Mouse (Mus musculus): Measurements from ENCODE around the gene Rcor3. TPM values are rescaled to one million over a fixed set of nuclear protein-coding genes. Genes with fewer than 3 reads are reported as not detected.

Rcor3 gene
- polyA plus RNA-seq, 1 experiment: not detected

DNA sequence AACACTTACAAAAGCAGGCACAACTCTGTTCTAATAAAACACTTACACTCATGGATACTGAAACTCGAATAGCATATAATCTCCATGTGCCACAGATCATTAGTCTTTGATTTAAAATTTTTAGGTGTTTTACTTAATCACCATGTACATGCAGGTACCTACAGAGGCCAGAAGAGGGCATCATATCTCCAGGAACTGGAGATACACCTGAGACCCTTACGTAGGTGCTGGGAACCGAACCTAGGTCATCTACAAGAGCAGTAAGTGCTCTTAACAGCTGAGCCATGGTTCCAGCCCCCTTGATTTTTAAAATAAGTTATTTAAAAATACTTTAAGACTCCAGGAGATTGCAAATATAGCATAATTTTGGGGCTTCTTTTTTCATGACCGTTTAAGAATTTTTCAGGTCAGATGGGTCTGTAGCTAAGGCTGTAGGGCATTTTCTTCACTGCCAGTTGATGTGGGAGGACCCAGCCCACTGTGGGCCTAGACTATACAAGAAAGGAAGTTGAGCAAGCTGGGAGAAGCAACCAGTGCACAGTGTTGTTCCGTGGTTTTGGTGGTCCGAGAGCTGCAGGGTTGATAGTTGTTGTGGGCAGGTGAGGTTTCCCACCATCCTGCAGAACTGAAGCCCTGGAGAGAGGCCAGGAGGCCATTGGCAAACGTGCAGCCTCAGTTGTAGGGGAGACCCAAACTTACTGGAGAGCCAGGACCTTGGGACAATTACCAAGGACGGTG lies 74.5 kb downstream of the Rcor3 start:
- 89% methylated on average over 8 of the region's 8 CpGs for WGBS
- TF ChIP-seq POLR2A (IDR thresholded peaks at IDR 0.05; ENCODE audit: insufficient read depth, low read depth, low read length) (no peak), CTCF (IDR thresholded peaks at IDR 0.05; ENCODE audit: insufficient read depth, low read depth, low read length) (no peak)
- no peak overlapping the region for H3K4me3 ChIP-seq (ENCODE audit: insufficient read depth, low read depth, low read length)
- H3K27ac ChIP-seq (ENCODE audit: insufficient read depth, low read depth, low read length): no peak overlapping the region
- H3K4me1 ChIP-seq (ENCODE audit: control insufficient read depth, insufficient read depth, low read length): peaks cover 20% of the 10 kb centered on the region

DNA sequence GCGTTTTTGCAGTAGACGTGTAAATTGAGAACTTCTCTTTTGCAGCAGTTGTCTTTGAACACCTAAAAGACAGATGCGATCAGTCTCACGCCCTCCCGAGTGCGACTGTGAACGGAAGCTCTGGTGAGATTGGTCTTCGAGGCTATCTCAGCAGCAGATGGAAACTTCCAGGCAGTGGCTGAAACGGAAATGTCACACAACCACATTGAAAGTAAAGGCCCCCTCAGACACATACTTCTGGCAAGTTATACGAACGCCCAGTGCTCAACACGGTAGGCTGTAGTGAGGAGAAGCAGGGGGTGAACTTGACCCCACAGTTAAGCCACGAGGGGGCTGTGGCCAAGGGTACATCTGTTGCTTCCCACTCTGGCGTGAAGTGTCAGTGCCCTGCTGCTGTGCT lies 75.2 kb downstream of the Rcor3 start:
- H3K4me1 ChIP-seq (ENCODE audit: control insufficient read depth, insufficient read depth, low read length): peaks cover 20% of the 10 kb centered on the region
- TF ChIP-seq POLR2A (IDR thresholded peaks at IDR 0.05; ENCODE audit: insufficient read depth, low read depth, low read length) (no peak), CTCF (IDR thresholded peaks at IDR 0.05; ENCODE audit: insufficient read depth, low read depth, low read length) (no peak)
- no peak overlapping the region for H3K4me3 ChIP-seq (ENCODE audit: insufficient read depth, low read depth, low read length)
- 86% methylated on average over 14 of the region's 14 CpGs for WGBS
- peak overlapping the region; percentile 97; the same call in 1 of the 2 replicates for H3K27ac ChIP-seq (ENCODE audit: insufficient read depth, low read depth, low read length)

DNA sequence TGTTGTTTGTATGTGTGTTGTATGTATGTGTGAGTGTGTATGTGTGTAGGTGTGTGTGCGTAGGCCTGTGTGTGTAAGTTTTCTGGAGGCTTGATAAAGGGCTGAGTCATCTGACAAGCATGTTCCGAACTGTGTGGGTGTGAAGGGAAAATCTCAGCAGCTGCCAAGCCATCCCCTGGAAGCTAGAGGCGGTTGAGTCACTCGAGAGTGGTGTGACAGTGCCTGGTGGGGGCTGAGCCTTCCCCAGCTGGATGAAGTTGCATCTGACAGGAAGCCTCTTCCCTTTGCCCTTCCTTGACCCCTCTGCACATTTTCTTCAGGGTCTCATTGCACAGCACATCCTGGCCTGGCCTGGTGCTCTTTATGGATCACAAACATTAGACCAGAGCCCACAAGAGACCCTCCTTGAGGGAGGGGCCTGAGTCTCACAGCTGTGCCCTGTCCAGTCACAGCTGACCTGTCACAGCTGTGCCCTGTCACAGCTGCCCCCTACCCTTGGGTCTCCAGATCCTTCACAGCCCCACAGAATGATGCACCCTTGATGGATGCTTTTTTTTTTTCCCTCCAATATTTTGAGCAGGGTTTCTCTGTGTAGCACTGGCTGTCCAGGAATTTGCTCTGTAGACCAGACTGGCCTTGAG lies 76.1 kb downstream of the Rcor3 start:
- peaks cover 20% of the 10 kb centered on the region for H3K4me1 ChIP-seq (ENCODE audit: control insufficient read depth, insufficient read depth, low read length)
- no peak for TF ChIP-seq CTCF (IDR thresholded peaks at IDR 0.05; ENCODE audit: insufficient read depth, low read depth, low read length)
- no peak for TF ChIP-seq POLR2A (IDR thresholded peaks at IDR 0.05; ENCODE audit: insufficient read depth, low read depth, low read length)
- WGBS: 21% methylated on average over 4 of the region's 4 CpGs

DNA sequence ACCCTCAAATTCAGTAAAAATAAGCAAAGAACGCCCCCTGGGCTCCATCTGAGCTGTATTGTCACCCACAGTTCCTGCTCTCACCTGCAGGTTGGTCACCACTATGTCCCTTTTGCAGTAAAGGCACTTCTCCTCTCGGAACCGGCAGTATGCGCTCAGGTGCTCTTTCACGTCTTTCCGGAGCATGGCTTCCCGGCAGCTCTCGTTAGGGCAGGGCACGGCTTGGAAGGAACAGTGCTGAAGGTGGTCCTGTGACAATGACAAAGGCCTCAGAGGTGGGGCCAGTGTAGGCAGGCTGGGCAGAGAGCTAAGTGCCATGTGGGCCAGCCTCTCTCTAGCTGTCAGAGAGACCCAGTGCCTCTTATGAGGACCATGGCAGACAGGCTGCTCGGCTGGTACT lies 79.0 kb downstream of the Rcor3 start:
- Histone ChIP-seq H3K27ac (ENCODE audit: insufficient read depth, low read depth, low read length) (no peak overlapping the region), H3K4me3 (ENCODE audit: insufficient read depth, low read depth, low read length) (no peak overlapping the region), H3K4me1 (ENCODE audit: control insufficient read depth, insufficient read depth, low read length) (peaks cover 20% of the 10 kb centered on the region)
- no peak for TF ChIP-seq POLR2A (IDR thresholded peaks at IDR 0.05; ENCODE audit: insufficient read depth, low read depth, low read length)
- no peak for TF ChIP-seq CTCF (IDR thresholded peaks at IDR 0.05; ENCODE audit: insufficient read depth, low read depth, low read length)
- 83% methylated on average over 10 of the region's 10 CpGs for WGBS

More for the DNA sequence above, 76.1 kb downstream of the Rcor3 start:
- peak overlapping the region; percentile 97 for H3K27ac ChIP-seq (ENCODE audit: insufficient read depth, low read depth, low read length)
- H3K4me3 ChIP-seq (ENCODE audit: insufficient read depth, low read depth, low read length): no peak overlapping the region

DNA sequence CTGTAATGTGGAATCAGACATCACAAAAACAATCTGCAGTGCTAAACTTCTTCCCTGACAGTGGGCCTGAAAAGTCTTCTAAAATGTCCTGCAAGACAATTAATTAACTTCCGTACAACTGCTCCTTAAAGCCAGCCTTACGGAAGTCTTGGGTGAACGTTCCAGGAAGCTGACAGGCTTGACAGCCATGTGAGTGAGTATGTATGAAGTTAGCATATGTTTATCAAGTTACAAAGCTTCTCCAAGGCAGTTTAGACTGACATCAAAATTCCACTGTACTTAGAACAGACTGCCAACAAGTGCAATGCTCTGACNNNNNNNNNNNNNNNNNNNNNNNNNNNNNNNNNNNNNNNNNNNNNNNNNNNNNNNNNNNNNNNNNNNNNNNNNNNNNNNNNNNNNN lies 84.1 kb downstream of the Rcor3 start:
- 0 out of 2 replicates have a peak, but pooled peaks cover 3% of the 10 kb centered on the region for H3K4me1 ChIP-seq (ENCODE audit: control insufficient read depth, insufficient read depth, low read length)
- WGBS: 74% methylated on average over 3 of the region's 3 CpGs
- TF ChIP-seq POLR2A (IDR thresholded peaks at IDR 0.05; ENCODE audit: insufficient read depth, low read depth, low read length) (no peak), CTCF (IDR thresholded peaks at IDR 0.05; ENCODE audit: insufficient read depth, low read depth, low read length) (no peak)
- H3K27ac ChIP-seq (ENCODE audit: insufficient read depth, low read depth, low read length): no peak overlapping the region
- no peak overlapping the region for H3K4me3 ChIP-seq (ENCODE audit: insufficient read depth, low read depth, low read length)

DNA sequence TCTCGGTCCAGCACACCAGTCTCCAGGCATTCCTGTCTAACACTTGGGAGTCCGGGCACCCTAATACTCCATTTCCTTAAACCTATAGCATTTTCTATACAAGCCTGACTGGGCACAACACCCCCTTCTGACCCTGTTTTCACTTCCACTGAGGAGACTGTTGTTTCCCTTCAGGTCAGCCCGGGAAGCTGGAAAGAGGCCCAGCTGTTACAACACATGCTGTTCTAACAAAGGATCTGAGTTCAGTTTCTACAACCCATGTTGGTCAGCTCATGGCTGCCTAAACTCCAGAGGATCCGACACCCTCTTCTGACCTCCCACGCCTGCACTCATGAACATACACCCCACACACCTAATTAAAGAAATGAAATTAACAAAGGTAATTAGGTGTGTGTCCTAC lies 84.9 kb downstream of the Rcor3 start:
- H3K4me3 ChIP-seq (ENCODE audit: insufficient read depth, low read depth, low read length): no peak overlapping the region
- 0 out of 2 replicates have a peak, but pooled peaks cover 3% of the 10 kb centered on the region for H3K4me1 ChIP-seq (ENCODE audit: control insufficient read depth, insufficient read depth, low read length)
- H3K27ac ChIP-seq (ENCODE audit: insufficient read depth, low read depth, low read length): no peak overlapping the region
- 78% methylated on average over 5 of the region's 5 CpGs for WGBS
- TF ChIP-seq POLR2A (IDR thresholded peaks at IDR 0.05; ENCODE audit: insufficient read depth, low read depth, low read length): no peak
- no peak for TF ChIP-seq CTCF (IDR thresholded peaks at IDR 0.05; ENCODE audit: insufficient read depth, low read depth, low read length)

DNA sequence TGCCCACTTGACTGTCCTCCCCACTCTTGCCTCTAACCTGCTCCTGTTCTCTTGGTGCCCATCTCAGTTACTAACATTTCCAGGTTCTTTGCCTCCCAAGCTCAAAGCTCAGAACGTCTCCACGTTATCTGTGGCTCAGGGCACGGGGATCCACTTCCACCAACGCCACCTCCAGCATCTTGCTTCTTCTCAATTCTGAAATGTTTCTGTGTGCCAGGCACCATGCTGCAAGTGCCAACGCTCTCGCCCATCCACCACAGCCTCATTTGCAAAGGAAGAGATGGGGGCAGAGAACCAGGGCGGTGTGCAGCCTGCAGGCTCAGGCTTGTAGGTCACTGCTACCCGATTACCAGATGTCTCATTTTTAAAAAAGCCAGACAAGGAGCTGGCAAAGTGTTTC lies 85.4 kb downstream of the Rcor3 start:
- no peak overlapping the region for H3K27ac ChIP-seq (ENCODE audit: insufficient read depth, low read depth, low read length)
- TF ChIP-seq CTCF (IDR thresholded peaks at IDR 0.05; ENCODE audit: insufficient read depth, low read depth, low read length) (no peak), POLR2A (IDR thresholded peaks at IDR 0.05; ENCODE audit: insufficient read depth, low read depth, low read length) (no peak)
- 0 out of 2 replicates have a peak, but pooled peaks cover 3% of the 10 kb centered on the region for H3K4me1 ChIP-seq (ENCODE audit: control insufficient read depth, insufficient read depth, low read length)
- WGBS: 74% methylated on average over 8 of the region's 8 CpGs
- no peak overlapping the region for H3K4me3 ChIP-seq (ENCODE audit: insufficient read depth, low read depth, low read length)

Other genes starting within 250 kb of the Rcor3 start
- gene Slc30a1, start 231.3 kb downstream of the Rcor3 start, polyA plus RNA-seq (2012; ENCODE audit: insufficient read depth, insufficient read length, low replicate concordance, missing spikeins): not detected in 2 replicates
- gene Rd3, start 160.7 kb downstream of the Rcor3 start, polyA plus RNA-seq (2012; ENCODE audit: insufficient read depth, insufficient read length, low replicate concordance, missing spikeins): not detected in 2 replicates
- not detected in 2 replicates for gene Traf5, start 45.5 kb downstream of the Rcor3 start, polyA plus RNA-seq (2012; ENCODE audit: insufficient read depth, insufficient read length, low replicate concordance, missing spikeins)
- 88.6 TPM in 1 of 2 replicates, not detected in the other for gene Kcnh1, start 52.7 kb upstream of the Rcor3 start, polyA plus RNA-seq (2012; ENCODE audit: insufficient read depth, insufficient read length, low replicate concordance, missing spikeins)

Measured in olfactory bulb, adult 2 months (tissue).